Mouse (Mus musculus): ENCODE results near the gene Tmem44. TPM values are rescaled to one million over a fixed set of nuclear protein-coding genes. Genes with fewer than 3 reads are reported as not detected.

Gene Tmem44
- polyA plus RNA-seq, 1 experiment from 2014 or later, result 73.7 TPM

DNA sequence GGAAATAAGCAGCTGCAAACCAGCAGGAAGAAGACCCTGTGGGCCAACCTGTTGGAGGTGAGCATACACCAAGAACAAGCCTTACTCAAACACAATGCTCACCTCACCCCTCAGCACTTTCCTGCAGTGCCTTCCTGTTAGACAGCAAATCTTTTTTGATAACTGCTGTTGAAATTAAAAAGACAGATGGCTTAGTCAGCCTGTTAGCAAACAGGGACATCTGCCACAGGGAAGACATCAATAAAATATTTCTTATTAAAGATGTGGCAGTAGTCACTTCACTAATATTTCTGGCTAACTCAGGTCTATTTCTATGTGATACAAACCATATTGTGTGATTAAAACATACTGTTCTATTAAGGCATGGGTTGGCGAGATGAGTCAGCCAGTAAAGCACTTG is 25.8 kb upstream of the Tmem44 start:
- no peak overlapping the region for H3K9ac ChIP-seq
- no peak for ATAC-seq (ENCODE audit: low FRiP score)
- no peaks in the 10 kb centered on the region for H3K4me1 ChIP-seq (replicated peaks)
- H3K9me3 ChIP-seq, result no peaks in the 10 kb centered on the region
- H3K4me2 ChIP-seq, result no peak overlapping the region
- H3K27me3 ChIP-seq, result no peaks in the 10 kb centered on the region
- 97% methylated on average over 1 of the region's 1 CpGs for WGBS
- no peak overlapping the region for H3K27ac ChIP-seq
- peaks cover 95% of the 10 kb centered on the region for H3K36me3 ChIP-seq
- H3K4me3 ChIP-seq, result no peak overlapping the region

DNA sequence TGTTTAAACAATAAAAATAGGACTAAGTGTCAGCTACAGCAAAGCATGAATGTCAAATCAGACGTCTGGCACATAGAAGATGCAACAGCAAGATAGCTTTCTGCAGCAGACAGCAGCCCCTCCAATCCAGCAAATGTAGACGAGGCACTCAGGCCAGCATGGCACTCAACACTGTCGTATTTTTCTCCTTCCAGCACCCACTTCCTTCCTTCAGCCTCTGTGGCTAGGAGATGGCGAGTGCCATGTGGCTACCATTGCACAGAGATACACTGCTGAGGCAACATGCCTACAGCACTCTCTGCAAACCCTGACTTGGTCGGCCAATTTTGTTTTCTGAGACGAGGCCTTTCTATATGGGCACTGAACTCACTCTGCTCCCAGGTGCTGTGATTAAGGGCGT is 25.2 kb upstream of the Tmem44 start:
- no peak for ATAC-seq (ENCODE audit: low FRiP score)
- no peaks in the 10 kb centered on the region for H3K4me1 ChIP-seq (replicated peaks)
- WGBS, result 89% methylated on average over 7 of the region's 7 CpGs
- H3K9me3 ChIP-seq, result no peaks in the 10 kb centered on the region
- no peak overlapping the region for H3K4me3 ChIP-seq
- H3K4me2 ChIP-seq, result no peak overlapping the region
- H3K9ac ChIP-seq, result no peak overlapping the region
- no peaks in the 10 kb centered on the region for H3K27me3 ChIP-seq
- H3K36me3 ChIP-seq, result peaks cover 95% of the 10 kb centered on the region
- no peak overlapping the region for H3K27ac ChIP-seq

DNA sequence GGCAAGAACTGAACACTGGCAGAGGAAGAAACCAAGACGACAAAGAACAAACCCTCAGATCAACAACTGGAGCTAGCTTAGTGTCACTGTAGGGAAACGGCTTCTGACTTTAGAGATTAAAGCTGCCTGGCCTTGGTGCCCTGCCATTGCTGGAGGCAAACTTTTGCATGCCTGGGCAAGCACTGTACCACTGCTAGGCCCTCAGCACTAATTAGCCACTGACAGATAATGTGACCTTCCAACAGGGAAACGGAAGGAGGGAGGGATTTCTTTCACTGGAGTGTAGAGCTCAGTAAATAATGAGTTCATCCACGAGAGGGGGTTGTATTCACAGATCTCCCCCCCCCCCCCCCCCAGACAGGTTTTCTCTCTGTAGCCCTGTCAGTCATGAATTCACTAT is 21.6 kb upstream of the Tmem44 start:
- no peaks in the 10 kb centered on the region for H3K27me3 ChIP-seq
- H3K36me3 ChIP-seq, result peaks cover 94% of the 10 kb centered on the region
- H3K4me3 ChIP-seq, result no peak overlapping the region
- H3K4me2 ChIP-seq, result no peak overlapping the region
- ATAC-seq (ENCODE audit: low FRiP score), result no peak
- H3K27ac ChIP-seq, result no peak overlapping the region
- 60% methylated on average over 4 of the region's 4 CpGs for WGBS
- no peaks in the 10 kb centered on the region for H3K4me1 ChIP-seq (replicated peaks)
- no peak overlapping the region for H3K9ac ChIP-seq
- no peaks in the 10 kb centered on the region for H3K9me3 ChIP-seq

DNA sequence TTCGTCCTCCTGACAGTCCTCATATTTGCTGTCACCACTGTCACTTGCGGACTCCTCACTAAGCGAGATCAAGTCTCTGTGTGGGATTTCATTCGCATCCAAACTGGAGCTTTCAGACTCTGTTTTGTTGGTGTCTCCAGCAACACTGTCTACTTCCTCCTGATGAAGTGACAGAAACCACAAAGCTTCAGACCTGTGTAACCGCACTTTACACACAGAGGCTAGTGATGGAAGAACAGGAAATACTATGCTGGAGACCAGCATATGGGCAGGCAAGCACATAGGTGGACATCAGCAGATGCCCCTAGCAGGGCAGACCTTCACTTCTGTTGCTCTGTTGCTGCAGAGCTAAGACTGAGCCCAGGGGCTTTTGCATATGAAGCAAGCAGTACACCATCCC is 20.7 kb upstream of the Tmem44 start:
- peaks cover 94% of the 10 kb centered on the region for H3K36me3 ChIP-seq
- 98% methylated on average over 5 of the region's 5 CpGs for WGBS
- H3K27ac ChIP-seq, result no peak overlapping the region
- H3K27me3 ChIP-seq, result no peaks in the 10 kb centered on the region
- no peaks in the 10 kb centered on the region for H3K9me3 ChIP-seq
- H3K4me3 ChIP-seq, result no peak overlapping the region
- H3K4me2 ChIP-seq, result no peak overlapping the region
- H3K9ac ChIP-seq, result no peak overlapping the region
- H3K4me1 ChIP-seq (replicated peaks), result no peaks in the 10 kb centered on the region
- no peak for ATAC-seq (ENCODE audit: low FRiP score)

DNA sequence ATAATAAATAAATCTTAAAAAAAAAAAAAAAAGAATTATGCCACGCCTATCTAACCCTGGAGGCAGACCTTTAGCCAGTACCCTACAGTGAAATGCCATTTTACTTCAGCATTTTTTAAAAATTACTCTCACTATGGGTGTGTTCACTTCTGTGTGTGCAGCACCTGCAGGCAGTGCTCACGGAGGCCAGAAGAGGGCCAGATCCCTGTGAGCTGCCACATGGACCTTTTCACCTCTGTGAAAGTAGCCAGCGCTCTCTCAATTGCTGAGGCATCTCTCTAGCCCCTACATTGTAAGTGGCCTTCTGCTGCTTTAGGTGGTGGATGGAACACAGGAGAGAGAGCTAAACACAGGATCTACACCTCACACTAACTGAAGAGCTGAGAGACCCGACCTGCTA is 19.5 kb upstream of the Tmem44 start:
- Histone ChIP-seq H3K4me1 (replicated peaks) (no peaks in the 10 kb centered on the region), H3K9ac (no peak overlapping the region), H3K27me3 (no peaks in the 10 kb centered on the region), H3K27ac (no peak overlapping the region), H3K4me2 (no peak overlapping the region), H3K36me3 (peaks cover 92% of the 10 kb centered on the region), H3K4me3 (no peak overlapping the region), H3K9me3 (no peaks in the 10 kb centered on the region)
- ATAC-seq (ENCODE audit: low FRiP score), result no peak
- WGBS, result 94% methylated on average over 4 of the region's 4 CpGs

DNA sequence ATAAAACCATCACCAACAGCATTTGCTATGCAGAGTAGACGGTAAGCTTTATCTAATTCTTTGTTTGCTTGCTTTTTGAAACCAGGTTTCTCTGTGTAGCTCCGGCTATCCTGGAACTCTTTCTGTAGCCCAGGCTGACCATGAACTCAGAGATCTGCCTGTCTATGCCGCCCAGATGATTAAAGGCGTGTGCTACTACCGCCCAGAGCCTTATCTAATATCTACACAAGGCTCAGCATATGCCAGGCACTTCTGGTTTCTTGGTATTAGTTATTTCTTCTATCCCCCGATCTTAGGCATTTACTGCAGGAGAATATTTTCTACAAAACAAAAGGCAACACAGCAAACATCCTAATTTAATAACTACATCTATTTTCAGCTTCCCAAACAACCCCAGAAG is 15.0 kb upstream of the Tmem44 start:
- whole genome bisulfite sequencing, result 95% methylated on average over 6 of the region's 6 CpGs
- Histone ChIP-seq H3K27ac (no peak overlapping the region), H3K9ac (no peak overlapping the region), H3K4me3 (no peak overlapping the region), H3K27me3 (no peaks in the 10 kb centered on the region), H3K36me3 (peaks cover 96% of the 10 kb centered on the region), H3K9me3 (no peaks in the 10 kb centered on the region), H3K4me2 (no peak overlapping the region), H3K4me1 (replicated peaks) (no peaks in the 10 kb centered on the region)
- ATAC-seq (ENCODE audit: low FRiP score), result no peak

DNA sequence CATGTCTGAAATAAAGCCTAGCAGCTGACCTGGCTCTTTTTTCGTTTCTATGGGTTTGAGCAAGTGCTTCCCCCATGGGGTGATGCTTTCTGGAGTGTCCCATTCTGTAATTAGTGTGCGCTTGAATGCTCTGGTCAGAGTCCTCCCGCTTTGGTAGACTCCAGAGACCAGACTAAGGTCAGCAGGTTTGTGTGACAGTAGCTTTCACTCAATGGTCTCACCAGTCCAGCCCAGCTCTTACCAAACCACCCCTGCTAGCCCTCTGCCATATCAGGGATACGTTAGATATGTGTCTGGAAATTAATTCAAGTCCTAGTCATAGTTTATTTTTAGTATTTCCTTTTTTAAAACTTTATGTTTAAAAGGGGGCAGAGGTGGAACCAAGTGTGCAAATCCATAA is 10.0 kb upstream of the Tmem44 start:
- ATAC-seq (ENCODE audit: low FRiP score), result no peak
- Histone ChIP-seq H3K9me3 (peaks cover 10% of the 10 kb centered on the region), H3K4me3 (no peak overlapping the region), H3K36me3 (peaks cover 99% of the 10 kb centered on the region), H3K4me2 (no peak overlapping the region), H3K9ac (no peak overlapping the region), H3K27ac (no peak overlapping the region), H3K4me1 (replicated peaks) (no peaks in the 10 kb centered on the region), H3K27me3 (no peaks in the 10 kb centered on the region)
- 87% methylated on average over 4 of the region's 4 CpGs for WGBS

DNA sequence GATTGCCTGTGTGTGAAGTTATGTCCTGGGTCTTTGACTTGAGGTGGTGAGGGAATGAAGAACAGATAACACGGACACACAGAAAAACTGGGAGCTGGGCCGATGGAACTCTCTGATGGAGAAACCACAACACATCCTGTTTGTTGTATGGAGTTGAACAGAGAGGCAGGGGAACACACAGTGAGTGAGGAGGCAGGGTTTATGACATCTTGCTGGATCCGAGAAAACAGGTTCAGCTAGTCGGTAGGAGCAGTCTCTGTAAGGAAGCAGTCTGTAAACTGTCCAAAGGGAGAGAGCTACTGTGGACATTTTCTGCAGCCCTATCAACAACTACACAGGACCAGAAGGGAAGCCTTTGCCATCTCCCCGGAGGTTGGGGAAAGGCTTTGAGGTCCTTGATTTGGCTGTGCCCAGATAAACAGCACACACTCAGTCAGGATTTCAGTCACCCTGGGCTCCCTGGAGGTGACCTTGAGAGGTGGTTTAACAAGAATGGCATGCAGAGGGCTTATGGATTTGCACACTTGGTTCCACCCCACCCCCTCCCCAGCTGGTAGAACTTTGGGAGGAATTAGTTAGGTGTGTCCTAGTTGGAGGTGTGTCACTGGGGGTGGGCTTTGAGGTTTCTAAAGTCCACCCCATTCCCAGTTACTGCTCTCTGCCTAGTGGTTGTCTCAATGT is 8.8 kb upstream of the Tmem44 start:
- Histone ChIP-seq H3K36me3 (peaks cover 96% of the 10 kb centered on the region), H3K27me3 (no peaks in the 10 kb centered on the region), H3K9ac (no peak overlapping the region), H3K4me1 (replicated peaks) (no peaks in the 10 kb centered on the region), H3K27ac (no peak overlapping the region), H3K4me3 (no peak overlapping the region), H3K9me3 (peaks cover 20% of the 10 kb centered on the region), H3K4me2 (no peak overlapping the region)
- no peak for ATAC-seq (ENCODE audit: low FRiP score)
- WGBS, result 93% methylated on average over 5 of the region's 5 CpGs

DNA sequence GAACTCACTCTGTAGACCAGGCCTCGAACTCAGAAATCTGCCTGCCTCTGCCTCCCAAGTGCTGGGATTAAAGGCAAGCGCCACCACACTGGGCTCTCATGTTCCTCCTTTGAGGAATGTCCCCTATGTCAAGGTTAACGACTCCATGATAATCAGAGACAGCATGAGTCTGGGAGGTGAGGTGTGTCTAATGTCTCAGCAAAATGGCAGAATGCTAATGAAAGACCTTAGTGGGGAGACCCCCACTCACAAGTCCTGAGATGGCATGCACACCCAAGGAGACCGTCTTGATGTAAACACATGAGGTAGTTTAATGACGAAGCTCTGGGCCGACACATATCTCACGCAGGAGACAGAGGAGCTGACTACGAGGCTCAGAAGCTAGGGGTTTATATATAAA is 3.5 kb upstream of the Tmem44 start:
- Histone ChIP-seq H3K27me3 (no peaks in the 10 kb centered on the region), H3K9ac (no peak overlapping the region), H3K27ac (no peak overlapping the region), H3K4me2 (no peak overlapping the region), H3K9me3 (peaks cover 20% of the 10 kb centered on the region), H3K4me3 (no peak overlapping the region), H3K4me1 (replicated peaks) (peaks cover 14% of the 10 kb centered on the region), H3K36me3 (peaks cover 43% of the 10 kb centered on the region)
- WGBS, result 99% methylated on average over 8 of the region's 8 CpGs
- no peak for ATAC-seq (ENCODE audit: low FRiP score)

DNA sequence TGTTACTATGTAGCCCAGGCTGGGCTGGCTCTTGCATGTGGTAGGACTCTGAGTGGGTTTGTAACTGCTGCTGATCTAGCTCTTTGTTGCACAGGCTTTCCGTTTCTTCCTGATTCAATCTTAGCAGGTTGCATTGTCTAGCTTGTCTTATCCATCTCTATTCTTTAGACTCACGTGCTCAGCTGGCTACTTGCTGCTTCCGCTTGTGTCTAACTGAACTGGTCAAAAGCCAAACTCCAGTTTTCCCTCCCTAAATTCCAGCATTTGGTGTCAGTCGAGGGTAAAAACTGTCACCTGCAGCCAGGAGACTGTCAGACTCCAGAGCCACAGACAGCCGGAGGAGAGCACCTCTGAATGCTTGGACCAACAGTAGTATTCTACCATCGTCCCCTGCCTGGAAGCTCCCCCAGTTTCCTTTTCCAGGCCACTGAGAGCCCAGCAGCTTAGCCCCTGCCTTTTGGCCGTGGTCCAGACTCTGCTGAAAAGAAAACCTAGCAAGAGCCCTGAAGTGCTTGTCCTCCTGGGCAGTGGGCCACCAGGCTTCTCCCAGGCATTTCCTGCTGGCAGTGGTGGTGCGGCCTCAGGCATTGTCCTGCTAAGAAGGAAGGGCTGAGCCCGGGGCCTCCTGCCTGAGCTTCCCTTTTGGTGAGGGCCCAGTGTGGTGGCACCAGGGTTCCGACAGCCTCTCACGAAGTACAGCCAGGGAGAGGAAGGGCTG is 2.1 kb upstream of the Tmem44 start:
- peaks cover 20% of the 10 kb centered on the region for H3K9me3 ChIP-seq
- 0 out of 2 replicates have a peak overlapping the region, but pooled peaks have one; percentile 14 for H3K4me2 ChIP-seq
- H3K4me3 ChIP-seq, result no peak overlapping the region
- peak overlapping the region; percentile 24; the same call in 1 of the 2 replicates for H3K9ac ChIP-seq
- no peaks in the 10 kb centered on the region for H3K27me3 ChIP-seq
- peak; percentile 12; the same call in 1 of the 2 replicates for ATAC-seq (ENCODE audit: low FRiP score)
- peak overlapping the region; percentile 76 for H3K27ac ChIP-seq
- H3K4me1 ChIP-seq (replicated peaks), result peaks cover 26% of the 10 kb centered on the region
- 27% methylated on average over 11 of the region's 11 CpGs for WGBS
- H3K36me3 ChIP-seq, result peaks cover 30% of the 10 kb centered on the region

DNA sequence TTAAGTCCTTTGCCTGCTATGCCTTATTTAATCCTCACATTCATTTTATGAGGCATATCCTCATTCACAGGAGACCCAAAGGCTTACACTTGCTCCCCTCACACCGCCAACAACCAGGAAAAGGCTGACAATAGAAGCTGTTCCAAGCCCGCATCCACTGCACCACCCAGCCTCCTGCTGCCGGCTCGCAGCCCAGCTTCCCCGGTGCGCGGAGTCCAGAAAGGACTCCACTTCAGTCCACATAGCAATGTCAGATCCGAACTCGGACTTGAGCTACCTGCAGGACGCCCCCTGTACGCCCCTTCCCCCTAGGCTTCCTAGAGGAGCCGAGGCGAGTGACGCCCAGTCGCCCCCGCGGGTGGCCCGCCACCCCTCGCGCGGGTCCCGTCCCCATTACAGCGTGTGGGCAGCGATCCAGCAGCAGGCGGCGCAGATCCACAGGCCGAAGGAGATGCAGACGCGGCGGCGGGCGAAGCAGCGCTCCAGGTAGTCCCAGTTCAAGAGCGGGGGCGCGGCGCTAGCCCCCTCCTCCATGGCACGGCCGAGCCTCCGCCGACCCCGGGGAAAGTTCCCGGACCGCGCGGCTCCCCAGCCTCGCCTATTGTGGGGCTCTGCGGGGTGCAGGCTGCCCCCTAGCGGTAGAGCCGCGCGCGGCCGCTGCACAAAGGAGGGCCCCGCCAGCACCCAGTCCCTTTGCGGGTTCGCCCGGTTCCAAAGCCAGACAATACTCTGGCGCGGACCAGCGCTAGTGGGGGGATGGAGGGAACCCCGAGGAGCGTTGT is 485 bp downstream of the Tmem44 start:
- Histone ChIP-seq H3K4me3 (peak overlapping the region; percentile 70), H3K9ac (peak overlapping the region; percentile 90), H3K4me2 (peak overlapping the region; percentile 57), H3K4me1 (replicated peaks) (peaks cover 28% of the 10 kb centered on the region), H3K27me3 (no peaks in the 10 kb centered on the region), H3K27ac (peak overlapping the region; percentile 90), H3K9me3 (peaks cover 5% of the 10 kb centered on the region), H3K36me3 (peaks cover 26% of the 10 kb centered on the region)
- WGBS, result under 1% methylated on average over 63 of the region's 63 CpGs
- peak; percentile 90 for ATAC-seq (ENCODE audit: low FRiP score)

DNA sequence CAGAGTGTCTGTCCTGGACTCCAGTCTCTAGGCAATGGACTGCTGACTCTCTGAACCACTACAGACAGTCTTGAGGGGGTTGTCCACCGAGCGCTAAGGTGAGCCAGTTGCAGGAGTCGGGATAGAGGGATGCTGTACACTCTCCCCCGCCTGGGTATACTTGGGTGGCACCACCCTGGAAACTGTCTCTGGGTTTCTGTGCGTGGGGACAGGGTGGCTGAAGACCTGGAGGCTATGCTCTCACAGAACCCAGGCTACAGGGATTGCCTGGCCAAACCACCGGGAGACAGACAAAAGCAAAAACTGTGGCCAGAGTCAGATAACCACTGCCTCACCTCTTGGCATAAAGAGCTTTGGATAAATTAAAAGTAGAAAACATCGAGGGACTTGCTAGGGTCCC is 1.1 kb downstream of the Tmem44 start:
- H3K4me1 ChIP-seq (replicated peaks), result peaks cover 28% of the 10 kb centered on the region
- peaks cover 28% of the 10 kb centered on the region for H3K36me3 ChIP-seq
- H3K9me3 ChIP-seq, result no peaks in the 10 kb centered on the region; the same call in 1 of the 2 replicates

More for the DNA sequence above, 1.1 kb downstream of the Tmem44 start:
- Histone ChIP-seq H3K4me3 (peak overlapping the region; percentile 70), H3K27me3 (no peaks in the 10 kb centered on the region), H3K9ac (peak overlapping the region; percentile 90), H3K27ac (peak overlapping the region; percentile 90; the same call in 1 of the 2 replicates), H3K4me2 (peak overlapping the region; percentile 57)
- 83% methylated on average over 7 of the region's 7 CpGs for WGBS
- no peak for ATAC-seq (ENCODE audit: low FRiP score)

All from hindbrain, embryonic 13.5 days (tissue).